Mouse (Mus musculus) myocyte (in vitro differentiated cells): ENCODE measurements around the gene Pafah1b2.

ENCODE experiments used
- POLR2A ChIP-seq: IDR thresholded peaks from one replicate; pipeline ENCODE4 v1.6.1; 2011; ENCODE audit warnings: low read depth, mild to moderate bottlenecking, control low read depth, moderate library complexity; ENCODE audit not compliant: insufficient read length
- POLR2AphosphoS2 ChIP-seq: IDR thresholded peaks from one replicate; pipeline ENCODE4 v1.6.1; 2011; ENCODE audit warnings: low read depth, control low read depth; ENCODE audit not compliant: insufficient read length
- TCF3 ChIP-seq: IDR thresholded peaks from one replicate; pipeline ENCODE4 v1.6.1; 2011; ENCODE audit warnings: low read depth, control low read depth; ENCODE audit not compliant: insufficient read length
- USF1 ChIP-seq: IDR thresholded peaks from one replicate; pipeline ENCODE4 v1.6.1; 2011; ENCODE audit warnings: low read depth, mild to moderate bottlenecking, control low read depth, moderate library complexity

- TF ChIP-seq TCF3, result no peak
- no peak for TF ChIP-seq POLR2A
- no peak for TF ChIP-seq POLR2AphosphoS2
- TF ChIP-seq USF1, result no peak
These were observed 21.4 kb upstream of the Pafah1b2 start for GRCm38 (mm10) chr9:46033862-46034261.
